Mouse (Mus musculus) kidney, postnatal 4 days (tissue): Measurements from ENCODE around the gene Ap1m1.

Experiments used
- DNase-seq, 2 experiments: peaks; one replicate each; pipeline ENCODE4 v3.0.0; 2021; ENCODE audit warnings: mixed read lengths in 2 of 2

Ap1m1 gene

GRCm38 (mm10) chr8:72239499-72240402, at the start of gene Ap1m1:
Gene Ap1m1 (plus strand): TSS chr8:72240018.
- DNase-seq = peak; percentile 99

- no peak for DNase-seq
Observed at GRCm38 (mm10) chr8:72190215-72190539, 49.6 kb upstream of the Ap1m1 start.

DNA sequence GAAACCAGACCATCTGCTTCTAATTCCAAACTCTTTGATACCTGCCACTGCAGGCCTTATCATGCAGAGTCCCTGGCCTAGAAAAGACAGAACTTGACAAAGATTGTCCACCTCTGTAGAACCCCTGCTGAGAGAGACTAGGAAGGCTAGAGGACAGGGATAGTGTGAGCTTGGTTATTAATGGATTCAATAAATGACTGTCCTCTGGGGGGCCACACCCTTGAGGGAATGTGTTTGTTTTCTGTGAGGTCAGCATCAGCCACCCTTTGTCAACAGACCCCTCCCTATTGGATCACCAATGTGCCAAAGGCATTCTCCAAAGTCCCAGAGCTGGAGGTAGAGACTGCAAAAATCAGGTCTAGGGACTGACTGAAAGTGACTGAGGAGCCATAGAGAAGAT, 47.8 kb upstream of the Ap1m1 start:
- no peak for DNase-seq

DNA sequence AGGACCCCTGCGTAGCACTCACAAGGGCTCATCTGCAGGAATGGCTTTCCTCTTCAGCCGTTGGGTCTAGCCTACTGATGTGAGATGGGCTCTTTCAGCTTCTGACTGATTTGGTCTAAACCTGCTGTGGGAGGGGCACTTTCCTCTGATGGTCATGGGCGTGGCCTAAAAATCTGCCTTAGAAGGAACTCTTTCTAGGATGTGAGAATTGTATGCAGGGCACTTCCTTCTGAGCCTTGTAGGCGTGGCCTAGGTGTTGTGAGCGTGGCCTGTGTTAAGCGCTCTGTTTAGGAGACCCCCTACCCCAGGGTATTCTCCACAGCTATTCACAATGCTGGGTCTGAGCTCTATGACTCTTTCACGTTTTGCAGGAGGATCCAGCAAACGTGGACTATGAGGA, 41.8 kb upstream of the Ap1m1 start:
- DNase-seq = no peak

DNA sequence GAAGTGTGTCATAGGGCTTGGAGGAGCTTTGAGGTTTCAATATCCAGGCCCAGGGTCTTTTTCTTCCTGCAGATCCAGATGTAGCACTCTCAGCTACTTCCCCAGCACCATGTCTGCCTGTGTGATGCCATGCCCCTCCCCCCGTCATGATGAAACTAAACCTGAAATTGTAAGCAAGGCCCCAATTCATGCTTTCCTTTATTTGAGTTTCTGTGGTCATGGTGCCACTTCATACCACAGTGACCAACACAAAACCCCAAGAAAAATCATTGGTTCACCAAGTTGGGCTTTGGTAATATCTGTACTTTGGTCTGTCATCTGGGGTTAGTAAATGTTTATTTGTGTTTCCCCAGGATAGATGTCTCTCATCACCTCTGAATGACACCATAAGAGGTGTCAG, 31.2 kb upstream of the Ap1m1 start:
- DNase-seq = no peak

DNA sequence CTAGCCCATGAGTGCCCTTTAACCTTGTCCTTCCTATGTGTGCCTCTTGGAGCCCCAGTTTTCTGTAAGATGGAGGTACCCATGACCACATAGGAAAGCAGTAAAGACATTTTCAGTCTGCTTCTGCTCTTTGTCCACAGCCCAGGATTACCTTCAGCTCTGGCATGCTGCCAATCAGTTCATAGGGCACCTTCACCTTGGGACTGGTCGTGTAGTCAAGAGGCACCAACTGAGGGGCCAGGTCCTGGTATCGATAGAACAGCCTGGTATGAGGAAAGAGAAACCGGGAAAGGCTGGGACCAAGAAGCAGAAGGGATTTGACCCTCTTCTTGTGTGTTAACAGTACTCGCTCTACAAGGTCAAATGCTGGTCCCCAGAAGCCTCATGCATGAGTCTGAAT, 29.6 kb upstream of the Ap1m1 start:
- DNase-seq = no peak

GRCm38 (mm10) chr8:72210710-72211109, 29.1 kb upstream of the Ap1m1 start:
- DNase-seq = no peak

DNA sequence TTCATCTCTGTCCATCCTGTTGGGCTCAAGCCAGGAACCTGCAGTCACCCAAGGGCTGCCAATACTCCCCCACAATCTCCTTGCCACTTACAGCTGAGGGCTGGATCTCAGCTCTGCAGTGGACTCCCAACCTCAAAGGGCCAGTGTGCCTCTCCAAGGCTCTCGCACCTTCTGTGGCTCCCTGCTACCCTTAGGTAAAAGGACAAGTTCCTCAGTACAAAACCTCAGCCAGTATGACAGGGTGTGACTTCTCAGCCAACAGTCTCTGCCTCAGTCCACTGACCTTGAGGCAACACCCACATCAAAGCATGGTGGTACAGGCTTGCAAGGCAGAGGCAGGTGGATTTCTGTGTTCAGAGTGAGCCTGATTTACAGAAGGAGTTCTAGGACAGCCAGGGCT, 28.0 kb upstream of the Ap1m1 start:
- no peak for DNase-seq

- DNase-seq = no peak
Observed at GRCm38 (mm10) chr8:72212751-72213150, 27.1 kb upstream of the Ap1m1 start, which contains the start of gene Cib3. Gene Cib3 (minus strand): TSS chr8:72212837.

DNA sequence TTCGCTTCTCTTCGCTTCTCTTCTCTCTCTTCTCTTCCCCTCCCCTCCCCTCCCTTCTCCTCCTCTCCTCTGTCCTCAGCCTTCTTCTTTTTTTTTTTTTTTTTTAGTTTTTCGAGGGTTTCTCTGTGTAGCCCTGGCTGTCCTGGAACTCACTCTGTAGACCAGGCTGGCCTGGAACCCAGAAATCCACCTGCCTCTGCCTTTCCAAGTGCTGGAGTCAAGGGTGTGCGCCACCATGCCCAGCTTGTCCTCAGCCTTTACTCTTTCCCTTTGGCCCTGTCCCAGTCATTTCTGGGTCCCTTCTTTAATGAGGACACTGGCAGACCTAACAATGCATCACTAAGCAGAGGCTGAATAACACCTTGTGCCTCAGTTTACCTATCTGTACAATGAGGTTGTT, 26.3 kb upstream of the Ap1m1 start, which contains the start of gene Gm11034:
TSS of gene Gm11034 (minus strand) at position 101 of the 400 bp plus-strand sequence.
- no peak for DNase-seq

- DNase-seq = peak; percentile 45 to 60
Observed at GRCm38 (mm10) chr8:72215060-72215459, 24.8 kb upstream of the Ap1m1 start.

DNA sequence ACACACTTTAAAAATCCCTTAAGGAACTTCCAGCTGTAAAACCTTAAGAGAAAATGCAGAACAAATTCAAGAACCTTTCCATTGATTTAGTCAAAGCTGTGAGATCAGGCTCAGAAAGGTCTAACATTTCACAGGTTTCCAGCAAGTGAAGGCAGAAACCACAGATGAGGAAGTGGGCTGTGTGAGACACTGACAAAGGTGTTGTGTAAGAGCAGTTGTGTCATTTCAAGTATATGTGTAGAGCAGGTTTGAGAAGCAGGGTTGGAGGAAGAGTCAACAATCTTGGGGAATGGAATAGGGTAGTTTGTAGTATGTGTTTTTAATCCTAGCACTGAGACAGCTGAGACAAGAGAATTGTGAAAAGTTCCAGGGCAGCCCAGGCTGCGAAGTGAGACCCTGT, 23.9 kb upstream of the Ap1m1 start:
- no peak for DNase-seq

- no peak for DNase-seq
Observed at GRCm38 (mm10) chr8:72218781-72219540, 20.9 kb upstream of the Ap1m1 start.

GRCm38 (mm10) chr8:72219541-72220363, 20.1 kb upstream of the Ap1m1 start, which contains the start of gene Fam32a:
Gene Fam32a (plus strand): TSS chr8:72219730.
- peak; percentile 88 to 94 for DNase-seq

DNA sequence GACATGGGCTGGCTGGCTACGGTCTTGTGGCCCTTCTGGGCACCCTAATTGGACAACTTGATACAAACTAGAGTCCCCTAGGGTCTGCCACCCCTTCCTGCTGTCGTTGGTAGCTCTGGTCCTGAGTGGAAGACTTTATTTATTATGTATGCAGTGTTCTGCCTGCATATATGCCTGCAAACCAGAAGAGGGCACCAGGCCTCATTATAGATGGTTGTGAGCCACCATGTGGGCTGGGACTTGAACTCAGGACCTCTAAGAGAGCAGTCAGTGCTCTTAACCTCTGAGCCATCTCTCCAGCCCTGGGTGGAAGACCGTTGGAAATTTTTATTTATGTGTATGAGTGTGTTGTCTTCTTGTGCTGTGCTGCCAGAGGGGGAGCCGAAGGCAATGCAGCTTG, 19.1 kb upstream of the Ap1m1 start:
- no peak for DNase-seq

- DNase-seq = no peak
Observed at GRCm38 (mm10) chr8:72222656-72223055, 17.2 kb upstream of the Ap1m1 start.

GRCm38 (mm10) chr8:72240403-72240763, 565 bp downstream of the Ap1m1 start:
- DNase-seq = no peak

DNA sequence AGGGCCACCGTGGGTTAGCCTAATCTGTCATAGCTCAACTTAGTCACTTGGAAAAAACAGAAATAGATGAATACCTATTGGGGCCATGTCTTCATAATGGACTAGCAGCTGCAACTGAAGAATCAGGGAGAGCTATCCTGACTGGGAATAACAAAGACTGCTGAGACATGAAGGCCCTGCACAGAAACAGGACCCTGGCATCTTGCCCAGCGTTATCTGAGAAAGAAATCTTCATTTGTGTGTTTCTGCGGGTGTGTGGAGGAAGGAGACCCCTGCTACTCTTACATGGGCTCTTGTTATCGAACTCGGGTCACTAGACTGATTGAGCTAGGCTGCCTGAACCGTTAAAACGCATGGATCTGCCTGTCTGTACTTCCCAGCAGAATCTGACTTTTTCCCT, 1.1 kb downstream of the Ap1m1 start:
- peak in 1 of 2 experiments; percentile 26 for DNase-seq

DNA sequence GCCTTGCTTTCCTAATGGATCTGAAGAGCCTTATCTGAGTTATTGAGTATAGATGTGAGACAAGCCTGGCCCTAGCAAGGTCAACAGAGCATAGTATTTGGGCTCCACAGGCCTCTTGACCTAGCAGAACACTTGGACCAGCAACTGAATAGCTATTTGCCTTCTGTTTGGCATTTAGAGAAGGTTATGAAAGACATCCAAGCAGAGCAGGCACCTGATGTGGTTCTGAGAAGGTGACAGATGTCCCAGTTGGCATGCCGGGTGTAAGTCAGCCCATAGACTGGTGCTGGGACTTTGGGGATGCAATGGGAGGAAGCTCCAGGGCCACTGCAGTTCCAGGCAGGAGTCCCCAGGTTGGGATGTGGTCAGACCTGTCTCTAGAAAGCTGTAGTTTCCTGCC, 2.4 kb downstream of the Ap1m1 start:
- DNase-seq = no peak

- no peak for DNase-seq
Observed at GRCm38 (mm10) chr8:72244610-72245009, 4.8 kb downstream of the Ap1m1 start.

DNA sequence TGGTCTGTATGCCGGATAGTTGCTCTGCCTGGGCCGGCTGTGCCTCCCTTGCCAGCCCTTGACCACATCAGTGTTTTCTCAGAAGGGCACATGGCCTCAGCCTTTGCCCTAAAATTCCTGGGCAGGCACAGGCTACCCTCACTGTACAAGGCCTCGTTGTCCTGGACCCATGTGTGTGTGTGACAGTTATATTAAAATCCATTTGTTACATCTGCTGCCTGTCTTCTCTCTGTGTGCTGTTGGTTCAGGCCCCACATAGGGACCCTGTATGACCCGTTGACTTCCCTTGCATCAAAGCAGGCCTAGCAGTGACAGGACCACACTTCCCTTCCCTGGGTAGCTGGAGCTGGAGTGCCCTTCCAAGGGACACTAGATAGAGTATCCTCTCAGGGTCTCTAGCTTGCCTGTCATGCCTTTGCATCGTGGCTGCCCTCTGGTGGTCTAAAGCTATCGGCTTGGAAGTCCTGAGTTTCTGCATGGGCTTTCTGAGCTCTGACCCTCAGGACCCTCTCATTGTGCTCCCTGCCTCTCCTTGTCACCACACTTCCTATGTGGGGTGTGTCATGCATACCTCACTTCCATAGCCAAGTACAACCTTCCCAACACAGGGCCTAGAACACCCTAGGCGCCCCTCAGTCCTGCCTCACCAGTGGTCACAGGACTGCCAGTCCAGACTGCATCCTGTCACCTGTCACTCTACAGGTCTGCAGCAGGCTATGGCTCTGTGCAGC, 17.5 kb downstream of the Ap1m1 start:
- peak; percentile 74 to 79 for DNase-seq

DNA sequence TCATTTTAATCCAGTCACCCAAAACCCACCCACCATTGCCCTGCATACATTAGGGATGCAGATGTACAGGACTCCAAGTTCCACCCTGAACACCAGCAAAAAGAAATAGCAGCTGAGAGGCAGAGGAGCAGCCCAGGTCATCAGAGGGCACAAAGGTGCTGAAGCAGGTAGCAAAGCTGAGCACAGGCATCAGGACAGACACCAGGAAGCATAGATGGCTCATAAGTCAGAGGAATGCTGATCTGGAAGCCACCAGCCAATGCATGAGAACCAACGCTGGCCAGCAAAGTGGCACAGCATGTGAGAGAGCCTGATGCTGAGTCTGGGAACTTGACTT, 18.1 kb downstream of the Ap1m1 start:
- DNase-seq = no peak

- no peak for DNase-seq
Observed at GRCm38 (mm10) chr8:72259862-72260261, 20.0 kb downstream of the Ap1m1 start.
